Mouse (Mus musculus) bone marrow macrophage, adult 2 months (primary cell): Measurements from ENCODE around the gene Slu7.

ENCODE experiments used
- CTCF ChIP-seq: IDR thresholded peaks from 2 replicates; pipeline ENCODE4 v1.5.1; 2012; ENCODE audit warnings: low read depth, mild to moderate bottlenecking, low read length, moderate library complexity
- POLR2A ChIP-seq: IDR thresholded peaks from 2 replicates; pipeline ENCODE4 v1.6.1; 2012; ENCODE audit warnings: mild to moderate bottlenecking, low read depth, low read length, borderline replicate concordance

- TF ChIP-seq CTCF (no peak), POLR2A (no peak)
Observed at GRCm38 (mm10) chr11:43387004-43387880, 46.3 kb upstream of the Slu7 start.
